Mouse (Mus musculus) limb, embryonic 10.5 days (tissue): ENCODE results near the gene Rflna. TPM values are rescaled to one million over a fixed set of nuclear protein-coding genes. Genes with fewer than 3 reads are reported as not detected.

Source experiments
- polyA plus RNA-seq: library from polyadenylated mRNA; unstranded; fragments of >200 nt; fragmentation: Nextera tagmentation; extraction: Ambion mirVana; gene quantifications from 2 replicates; pipeline ENCODE4 v1.2.1, GENCODE M21; 2016

Rflna gene
- polyA plus RNA-seq, 1 experiment from 2014 or later, result 4.5 TPM

Other genes with a start within 250 kb of the Rflna start
- gene Ccdc92, start 140.8 kb upstream of the Rflna start, polyA plus RNA-seq, result 6.1 and 8.1 TPM in 2 replicates
- 150 and 157 TPM in 2 replicates for gene Zfp664, start 140.5 kb upstream of the Rflna start, polyA plus RNA-seq
- 22.4 and 26.8 TPM in 2 replicates for gene Ncor2, start 176.0 kb downstream of the Rflna start, polyA plus RNA-seq